Mouse (Mus musculus) cerebellum, adult 2 months (tissue): ENCODE results near the gene Ccdc137.

Source experiments
- CTCF ChIP-seq: fragments of 200-500 bp; IDR thresholded peaks from 2 replicates; pipeline ENCODE4 v1.5.1; 2011; ENCODE audit warnings: low read depth, mild to moderate bottlenecking, control low read depth, low read length, moderate library complexity, borderline replicate concordance; ENCODE audit not compliant: insufficient read depth
- POLR2A ChIP-seq: fragments of 200-500 bp; IDR thresholded peaks from 2 replicates; pipeline ENCODE4 v1.6.1; 2011; ENCODE audit warnings: low read length, control low read depth, borderline replicate concordance; ENCODE audit not compliant: insufficient read depth

DNA sequence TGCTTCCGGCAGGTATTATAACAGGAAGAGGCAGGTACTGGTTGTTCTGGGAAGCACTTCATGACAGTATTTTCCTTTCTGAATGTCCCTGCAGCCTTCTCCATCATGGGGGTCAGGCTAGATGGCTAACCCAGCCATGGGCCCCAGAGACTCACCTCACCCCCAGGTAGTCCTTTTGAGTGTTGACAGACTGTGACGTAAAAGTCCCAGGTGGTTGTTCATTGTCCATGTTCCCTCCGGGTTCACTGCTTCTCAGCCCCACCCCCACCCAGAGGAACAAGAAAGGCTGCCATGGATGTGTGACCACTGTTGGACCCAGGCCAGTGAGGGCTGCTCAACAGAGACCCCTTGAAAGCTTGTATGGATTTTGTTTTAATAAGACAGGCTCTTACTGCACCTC lies 35.4 kb downstream of the Ccdc137 start:
- TF ChIP-seq CTCF: no peak
- no peak for TF ChIP-seq POLR2A
